Mouse (Mus musculus) neural tube, embryonic 13.5 days (tissue): ENCODE measurements at regions not wholly inside any gene's neighbourhood (a gene's known extent, or its start where the extent isn't known, plus 50 kb on each side); places are given as distances from the start of the nearest gene placed in this dataset.

Experiments
- ATAC-seq: fragments of 200-750 bp; cut with Nextera tagmentation; 2 replicates; pipeline ENCODE4 v1.8.0; 2017; ENCODE audit warnings: low read depth, mild to moderate bottlenecking, moderate TSS enrichment, moderate library complexity
- H3K27ac ChIP-seq: fragments of 300-500 bp; sonication (generic); replicated peaks from 2 replicates; pipeline ENCODE4 v1.5.1; 2015; ENCODE audit warnings: moderate library complexity, mild to moderate bottlenecking, inconsistent platforms
- H3K27me3 ChIP-seq: fragments of 300-500 bp; sonication (generic); 2 replicates; pipeline ENCODE4 v1.6.1; 2015; ENCODE audit warnings: mild to moderate bottlenecking, inconsistent platforms
- H3K36me3 ChIP-seq: fragments of 300-500 bp; sonication (generic); 2 replicates; pipeline ENCODE4 v1.6.1; 2015; ENCODE audit warnings: mild to moderate bottlenecking, inconsistent platforms
- H3K4me1 ChIP-seq: fragments of 300-500 bp; sonication (generic); replicated peaks from 2 replicates; pipeline ENCODE4 v1.6.1; 2015; ENCODE audit warnings: inconsistent platforms
- H3K4me2 ChIP-seq: fragments of 300-500 bp; sonication (generic); 2 replicates; pipeline ENCODE4 v1.6.1; 2015; ENCODE audit warnings: inconsistent platforms, mild to moderate bottlenecking, moderate library complexity
- H3K4me3 ChIP-seq: fragments of 300-500 bp; sonication (generic); 2 replicates; pipeline ENCODE4 v1.5.1; 2015; ENCODE audit warnings: mild to moderate bottlenecking, inconsistent platforms
- H3K9ac ChIP-seq: fragments of 300-500 bp; sonication (generic); 2 replicates; pipeline ENCODE4 v1.6.1; 2015; ENCODE audit warnings: moderate library complexity, mild to moderate bottlenecking, inconsistent platforms
- H3K9me3 ChIP-seq: fragments of 300-500 bp; sonication (generic); 2 replicates; pipeline ENCODE4 v1.6.1; 2016; ENCODE audit warnings: inconsistent platforms
- WGBS: fragments of 180-500 bp; shearing (Covaris S2); methylation state at CpG from one replicate; pipeline ENCODE4 v1.1.7; 2015; 5-methylcytosine and 5-hydroxymethylcytosine counted together

- WGBS = 71% methylated on average over 12 of the region's 12 CpGs
- no peaks in the 10 kb centered on the region for H3K27me3 ChIP-seq
- peak; percentile 40; the same call in 1 of the 2 replicates for ATAC-seq
Measured at GRCm38 (mm10) chr3:17999789-18000485, 51.7 kb downstream of the Cypt12 start.

More at GRCm38 (mm10) chr3:17999789-18000485, 51.7 kb downstream of the Cypt12 start:
- Histone ChIP-seq H3K36me3 (no peaks in the 10 kb centered on the region), H3K9me3 (no peaks in the 10 kb centered on the region), H3K4me1 (no peaks in the 10 kb centered on the region; the same call in 1 of the 2 replicates), H3K4me3 (no peak overlapping the region), H3K9ac (no peak overlapping the region), H3K4me2 (no peak overlapping the region), H3K27ac (no peak overlapping the region)
